Mouse (Mus musculus) liver, embryonic 16.5 days (tissue): Measurements from ENCODE around the gene Ppm1h. TPM values are rescaled to one million over a fixed set of nuclear protein-coding genes. Genes with fewer than 3 reads are reported as not detected.

ENCODE experiments used
- ATAC-seq: fragments of 200-750 bp; cut with Nextera tagmentation; 2 replicates; pipeline ENCODE4 v1.8.0; 2017; ENCODE audit warnings: low read depth, mild to moderate bottlenecking, moderate number of reproducible peaks, moderate library complexity
- H3K27ac ChIP-seq: fragments of 300-500 bp; sonication (generic); 2 replicates; pipeline ENCODE4 v1.5.1; 2014; ENCODE audit warnings: mild to moderate bottlenecking, low read length
- H3K27me3 ChIP-seq: fragments of 300-500 bp; sonication (generic); 2 replicates; pipeline ENCODE4 v1.6.1; 2014; ENCODE audit warnings: low read depth, low read length, mixed read lengths; ENCODE audit not compliant: control insufficient read depth, insufficient read depth
- H3K36me3 ChIP-seq: fragments of 300-500 bp; sonication (generic); 2 replicates; pipeline ENCODE4 v1.6.1; 2014; ENCODE audit warnings: mild to moderate bottlenecking; ENCODE audit not compliant: control insufficient read depth, insufficient read depth
- H3K4me1 ChIP-seq: fragments of 300-500 bp; sonication (generic); 2 replicates; pipeline ENCODE4 v1.6.1; 2014; ENCODE audit warnings: low read depth, low read length, mixed read lengths; ENCODE audit not compliant: control insufficient read depth
- H3K4me2 ChIP-seq: fragments of 300-500 bp; sonication (generic); 2 replicates; pipeline ENCODE4 v1.6.1; 2014; ENCODE audit warnings: low read depth, low read length, mixed read lengths
- H3K4me3 ChIP-seq: fragments of 300-500 bp; sonication (generic); 2 replicates; pipeline ENCODE4 v1.5.1; 2014; ENCODE audit warnings: low read depth, mild to moderate bottlenecking, low read length
- H3K9ac ChIP-seq: fragments of 300-500 bp; sonication (generic); 2 replicates; pipeline ENCODE4 v1.6.1; 2014; ENCODE audit warnings: low read depth, low read length
- H3K9me3 ChIP-seq: fragments of 300-500 bp; sonication (generic); replicated peaks from 2 replicates; pipeline ENCODE4 v1.6.1; 2016; ENCODE audit warnings: low read length; ENCODE audit not compliant: control insufficient read depth
- WGBS: fragments of 180-500 bp; shearing (Covaris S2); extraction: QIAGEN DNeasy Blood & Tissue Kit; methylation state at CpG from one replicate; pipeline ENCODE4 v1.1.7; 2014; ENCODE audit not compliant: insufficient replicate concordance; 5-methylcytosine and 5-hydroxymethylcytosine counted together
- polyA plus RNA-seq: library from polyadenylated mRNA; unstranded; fragments of >200 nt; fragmentation: Nextera tagmentation; extraction: Ambion mirVana; gene quantifications from 2 replicates; pipeline ENCODE4 v1.2.1, GENCODE M21; 2015

Ppm1h gene
- polyA plus RNA-seq, 1 experiment from 2014 or later, result 2.7 TPM

DNA sequence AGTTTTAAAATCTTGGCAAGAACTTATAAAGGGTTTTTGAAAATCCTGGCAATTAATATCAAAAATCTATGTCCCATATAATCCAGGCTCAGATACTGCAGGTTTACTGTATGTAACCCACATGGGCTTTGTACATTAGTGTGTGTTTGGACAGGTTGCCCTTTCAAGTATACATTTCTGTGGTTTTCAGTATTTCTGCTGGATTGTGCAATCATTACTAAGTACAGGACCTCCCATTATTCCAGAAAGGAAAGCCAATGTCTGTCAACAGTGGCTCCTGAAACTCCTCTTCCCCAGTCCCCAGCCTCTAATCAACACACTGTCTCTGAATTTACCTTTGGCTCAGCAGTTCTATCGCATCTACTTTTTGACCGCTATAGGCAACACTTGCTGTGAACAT, 66.4 kb downstream of the Ppm1h start:
- peak; percentile 63 for ATAC-seq
- H3K4me3 ChIP-seq, result no peak overlapping the region
- no peak overlapping the region for H3K9ac ChIP-seq
- no peaks in the 10 kb centered on the region for H3K27me3 ChIP-seq
- H3K9me3 ChIP-seq, result no peaks in the 10 kb centered on the region
- no peaks in the 10 kb centered on the region for H3K36me3 ChIP-seq
- H3K4me2 ChIP-seq, result no peak overlapping the region
- H3K4me1 ChIP-seq, result peaks cover 3% of the 10 kb centered on the region; the same call in 1 of the 2 replicates
- H3K27ac ChIP-seq, result no peak overlapping the region
- 87% methylated on average over 2 of the region's 2 CpGs for WGBS

DNA sequence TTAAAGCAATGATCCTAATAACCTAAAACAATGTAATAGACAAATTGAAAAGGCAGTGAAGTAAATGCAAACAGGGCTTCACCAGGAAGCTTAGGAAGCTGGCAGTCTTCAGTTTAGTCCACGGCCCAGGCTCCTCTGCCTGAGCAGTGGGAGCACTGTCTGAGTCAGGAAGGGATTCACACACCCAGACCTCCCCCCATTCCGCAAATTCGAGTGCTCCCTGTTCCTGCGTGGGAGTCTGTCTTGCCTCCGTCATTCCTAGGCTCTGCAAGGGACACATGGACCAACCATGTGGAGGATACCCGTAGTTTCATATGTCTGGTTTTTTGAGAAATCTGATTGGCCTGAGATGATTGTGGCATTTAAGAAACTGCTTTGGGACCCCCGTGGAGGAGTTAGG, 67.6 kb downstream of the Ppm1h start:
- 65% methylated on average over 7 of the region's 7 CpGs for WGBS
- no peak overlapping the region for H3K9ac ChIP-seq
- H3K4me3 ChIP-seq, result no peak overlapping the region
- peaks cover 3% of the 10 kb centered on the region; the same call in 1 of the 2 replicates for H3K4me1 ChIP-seq
- no peaks in the 10 kb centered on the region for H3K27me3 ChIP-seq
- H3K36me3 ChIP-seq, result no peaks in the 10 kb centered on the region
- no peak overlapping the region for H3K4me2 ChIP-seq
- no peak overlapping the region for H3K27ac ChIP-seq
- H3K9me3 ChIP-seq, result no peaks in the 10 kb centered on the region
- ATAC-seq, result no peak

DNA sequence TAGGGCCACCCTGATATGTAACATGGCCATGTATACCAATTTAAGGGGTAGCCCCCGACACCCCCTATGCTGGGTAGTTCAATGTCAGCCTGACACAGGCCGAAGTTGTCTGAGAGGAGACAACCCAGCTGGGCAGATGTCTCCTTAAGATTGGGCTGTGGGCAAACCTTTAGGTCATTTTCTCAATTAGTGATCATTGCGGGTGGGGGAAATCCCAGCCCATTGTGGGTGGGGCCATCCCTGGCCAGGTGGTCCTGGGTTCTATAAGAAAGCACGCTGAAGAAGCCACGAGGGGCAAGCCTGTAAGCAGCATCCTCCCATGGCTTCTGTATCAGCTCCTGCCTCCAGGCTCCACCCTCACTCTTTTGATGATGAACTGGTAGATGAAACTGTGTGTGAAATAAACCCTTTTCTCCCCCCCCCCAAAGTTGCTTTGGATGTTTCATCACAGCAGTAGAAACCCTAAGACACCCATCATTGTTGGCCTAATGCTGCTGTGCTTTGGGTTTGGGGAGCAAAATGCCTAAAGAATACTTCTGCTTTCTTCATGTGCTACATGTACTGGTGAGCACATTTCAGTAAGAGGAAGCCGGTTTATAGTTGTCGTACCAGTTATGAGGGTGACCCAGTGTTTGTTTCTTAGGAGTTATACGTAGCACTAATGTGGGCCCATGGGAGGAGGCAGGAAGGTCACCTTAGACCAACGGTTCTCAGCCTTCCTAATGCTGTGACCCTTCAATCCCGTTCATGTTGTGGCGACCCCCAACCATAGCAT, 68.8 kb downstream of the Ppm1h start:
- H3K27me3 ChIP-seq, result no peaks in the 10 kb centered on the region
- no peak for ATAC-seq
- no peak overlapping the region for H3K4me2 ChIP-seq
- WGBS, result 59% methylated on average over 11 of the region's 11 CpGs
- no peak overlapping the region for H3K9ac ChIP-seq
- H3K9me3 ChIP-seq, result no peaks in the 10 kb centered on the region
- H3K36me3 ChIP-seq, result no peaks in the 10 kb centered on the region
- no peak overlapping the region for H3K27ac ChIP-seq
- peaks cover 3% of the 10 kb centered on the region; the same call in 1 of the 2 replicates for H3K4me1 ChIP-seq
- H3K4me3 ChIP-seq, result no peak overlapping the region

DNA sequence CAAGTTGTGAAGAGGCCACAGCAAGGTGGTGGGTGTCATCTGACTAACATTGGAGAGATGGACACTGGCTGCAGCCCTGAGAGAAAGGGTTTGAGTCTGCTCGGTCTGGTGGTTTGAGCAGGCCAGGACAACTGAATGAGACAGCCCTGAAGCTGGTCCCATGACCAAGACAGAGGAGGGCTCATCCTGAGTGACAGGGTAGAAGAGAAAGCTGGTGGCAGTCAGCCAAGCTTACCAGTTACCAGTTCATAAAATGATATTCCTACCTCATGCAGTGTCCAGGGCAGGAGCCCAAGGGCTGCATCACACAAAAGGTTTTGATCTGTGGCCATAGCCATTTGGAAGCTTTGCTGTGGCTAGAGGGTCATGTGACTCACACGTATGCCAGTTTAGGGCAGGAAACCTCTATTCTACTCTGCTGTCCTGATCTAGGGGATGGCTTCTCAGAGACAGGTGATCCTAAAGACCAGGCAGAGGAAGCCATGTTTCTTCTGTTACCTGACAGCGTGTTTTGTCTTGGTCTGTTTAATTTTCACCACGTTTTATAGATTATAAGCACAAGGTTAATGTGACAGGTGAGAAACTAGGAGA, 69.9 kb downstream of the Ppm1h start:
- Histone ChIP-seq H3K4me1 (peaks cover 3% of the 10 kb centered on the region; the same call in 1 of the 2 replicates), H3K27ac (no peak overlapping the region), H3K27me3 (no peaks in the 10 kb centered on the region), H3K4me2 (no peak overlapping the region), H3K9ac (no peak overlapping the region), H3K9me3 (no peaks in the 10 kb centered on the region), H3K4me3 (no peak overlapping the region), H3K36me3 (no peaks in the 10 kb centered on the region)
- ATAC-seq, result no peak
- 64% methylated on average over 4 of the region's 4 CpGs for WGBS

DNA sequence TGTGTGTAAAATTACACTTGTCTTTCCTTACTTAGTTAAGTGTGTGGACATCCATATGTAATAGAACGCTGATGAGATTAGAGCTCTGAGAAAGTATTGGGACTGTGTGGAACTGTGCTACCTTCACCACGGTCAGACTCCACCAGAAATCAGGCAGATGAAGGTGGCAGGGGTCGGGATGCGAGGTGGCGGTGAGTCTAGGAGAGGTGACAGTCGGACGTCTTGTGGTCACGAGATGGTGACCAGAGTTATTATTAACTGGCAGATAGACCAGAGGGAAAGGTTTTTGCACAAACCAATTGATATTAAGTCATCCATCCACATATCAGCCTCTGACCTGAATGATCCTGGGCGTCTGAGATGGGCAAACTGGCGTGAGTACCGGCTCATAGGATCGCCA, 70.5 kb downstream of the Ppm1h start:
- ATAC-seq, result no peak
- Histone ChIP-seq H3K4me2 (no peak overlapping the region), H3K4me3 (no peak overlapping the region), H3K4me1 (peaks cover 3% of the 10 kb centered on the region; the same call in 1 of the 2 replicates), H3K36me3 (no peaks in the 10 kb centered on the region), H3K9me3 (no peaks in the 10 kb centered on the region), H3K27ac (no peak overlapping the region), H3K27me3 (no peaks in the 10 kb centered on the region), H3K9ac (no peak overlapping the region)
- WGBS, result 72% methylated on average over 12 of the region's 12 CpGs

DNA sequence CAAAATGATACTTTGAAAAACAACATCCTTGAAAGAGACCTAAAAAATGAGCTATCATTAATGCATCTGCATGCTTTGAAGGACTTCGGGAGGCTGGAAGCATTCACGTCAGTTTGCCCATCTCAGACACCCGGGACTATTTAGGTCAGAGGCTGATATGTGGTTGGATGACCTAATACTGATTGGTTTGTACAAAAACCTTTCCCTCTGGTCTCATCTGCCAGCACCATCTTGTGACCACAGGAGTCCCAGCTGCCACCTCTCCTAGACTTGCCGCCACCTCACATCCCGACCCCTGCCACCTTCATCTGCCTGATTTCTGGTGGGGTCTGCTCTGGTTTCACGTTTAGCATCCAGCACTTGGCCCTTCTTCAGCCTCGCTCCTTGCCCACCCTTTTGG, 71.3 kb downstream of the Ppm1h start:
- ATAC-seq, result no peak
- H3K27ac ChIP-seq, result no peak overlapping the region
- no peak overlapping the region for H3K9ac ChIP-seq
- 67% methylated on average over 7 of the region's 7 CpGs for WGBS
- H3K36me3 ChIP-seq, result no peaks in the 10 kb centered on the region
- no peaks in the 10 kb centered on the region for H3K27me3 ChIP-seq
- H3K9me3 ChIP-seq, result no peaks in the 10 kb centered on the region
- H3K4me3 ChIP-seq, result no peak overlapping the region
- no peak overlapping the region for H3K4me2 ChIP-seq
- peaks cover 3% of the 10 kb centered on the region; the same call in 1 of the 2 replicates for H3K4me1 ChIP-seq

DNA sequence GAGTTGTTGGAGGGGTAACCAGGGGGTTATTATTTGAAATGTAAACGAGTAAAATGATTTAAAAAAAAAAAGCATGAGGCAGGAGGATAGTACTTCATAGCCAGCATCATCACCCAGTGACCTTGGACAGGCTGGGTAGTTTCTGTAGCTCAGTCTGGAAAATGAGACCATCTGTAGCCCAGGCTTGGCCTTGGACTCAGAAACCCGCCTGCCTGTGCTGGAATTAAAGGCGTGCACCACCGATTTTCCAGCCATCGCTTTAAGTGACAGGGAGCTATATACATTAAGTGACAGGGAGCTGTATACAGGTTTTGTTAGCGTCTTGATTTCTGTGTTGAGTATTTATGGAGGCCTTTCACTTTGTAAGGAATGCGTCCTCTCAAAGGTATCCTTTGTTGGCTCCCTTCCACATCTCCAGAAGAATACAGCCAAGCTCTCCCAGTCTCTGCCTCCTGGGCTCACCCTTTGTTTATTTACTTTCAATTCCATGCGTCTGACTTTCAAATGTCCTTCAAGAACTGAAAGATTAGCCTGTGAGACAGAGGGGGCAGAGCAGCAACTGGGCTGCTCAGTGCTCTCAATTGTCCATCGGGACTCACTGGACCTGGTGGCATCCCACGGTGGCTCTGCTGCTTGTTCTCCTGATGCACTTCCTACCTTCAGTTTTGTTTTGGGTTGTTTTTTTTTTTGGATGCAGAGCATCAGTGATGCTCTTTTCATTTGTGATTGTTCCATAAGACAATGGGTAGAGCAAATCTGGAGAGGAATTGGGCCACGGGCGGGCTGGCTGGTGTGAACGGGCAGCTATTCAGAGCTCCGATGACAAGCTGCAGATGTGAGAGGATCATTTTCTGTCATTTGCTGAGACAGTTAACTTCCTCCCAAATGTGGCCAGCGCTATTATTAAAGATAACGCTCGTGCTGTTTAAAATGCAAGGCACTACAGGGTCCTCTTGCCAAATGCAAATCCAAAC, 74.7 kb downstream of the Ppm1h start:
- Histone ChIP-seq H3K4me1 (no peaks in the 10 kb centered on the region), H3K27me3 (no peaks in the 10 kb centered on the region), H3K9me3 (no peaks in the 10 kb centered on the region), H3K4me2 (no peak overlapping the region), H3K4me3 (no peak overlapping the region), H3K9ac (no peak overlapping the region), H3K36me3 (no peaks in the 10 kb centered on the region), H3K27ac (no peak overlapping the region)
- ATAC-seq, result no peak
- WGBS, result 48% methylated on average over 17 of the region's 17 CpGs

DNA sequence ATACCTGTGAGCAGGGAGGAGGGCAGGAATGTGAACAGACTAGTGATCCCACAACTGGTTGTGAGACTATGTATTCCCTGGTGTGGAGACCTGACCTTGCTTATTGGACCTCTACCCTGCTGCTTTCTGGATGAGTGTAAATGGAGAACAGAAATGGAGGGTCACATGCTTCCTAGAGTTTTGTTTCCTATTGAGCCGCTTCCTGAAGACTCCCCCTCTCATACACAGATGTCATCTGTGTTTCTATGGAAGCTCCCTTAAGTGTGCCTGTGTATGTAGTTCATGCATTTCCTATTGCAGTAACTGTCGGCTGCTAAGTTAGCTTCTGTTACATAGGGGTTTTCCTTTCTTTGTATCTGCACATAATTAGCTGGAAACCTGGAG, 75.4 kb downstream of the Ppm1h start:
- no peak for ATAC-seq
- H3K4me2 ChIP-seq, result no peak overlapping the region
- no peaks in the 10 kb centered on the region for H3K36me3 ChIP-seq
- H3K27ac ChIP-seq, result no peak overlapping the region
- H3K4me3 ChIP-seq, result no peak overlapping the region
- H3K9ac ChIP-seq, result no peak overlapping the region
- H3K9me3 ChIP-seq, result no peaks in the 10 kb centered on the region
- no peaks in the 10 kb centered on the region for H3K4me1 ChIP-seq
- no peaks in the 10 kb centered on the region for H3K27me3 ChIP-seq
- 43% methylated on average over 2 of the region's 2 CpGs for WGBS
